Mouse (Mus musculus) cortical plate, adult 2 months (tissue): Measurements from ENCODE around the gene Kcns1.

ENCODE experiments used
- CTCF ChIP-seq: fragments of 200-500 bp; IDR thresholded peaks from 2 replicates; pipeline ENCODE4 v1.5.1; 2011; ENCODE audit warnings: mild to moderate bottlenecking, control low read depth, low read length; ENCODE audit not compliant: insufficient read depth; ENCODE audit errors: extremely low read depth
- POLR2A ChIP-seq: fragments of 200-500 bp; IDR thresholded peaks from 2 replicates; pipeline ENCODE4 v1.6.1; 2011; ENCODE audit warnings: mild to moderate bottlenecking, low read length, control low read depth; ENCODE audit not compliant: insufficient read depth; ENCODE audit errors: extremely low read depth

DNA sequence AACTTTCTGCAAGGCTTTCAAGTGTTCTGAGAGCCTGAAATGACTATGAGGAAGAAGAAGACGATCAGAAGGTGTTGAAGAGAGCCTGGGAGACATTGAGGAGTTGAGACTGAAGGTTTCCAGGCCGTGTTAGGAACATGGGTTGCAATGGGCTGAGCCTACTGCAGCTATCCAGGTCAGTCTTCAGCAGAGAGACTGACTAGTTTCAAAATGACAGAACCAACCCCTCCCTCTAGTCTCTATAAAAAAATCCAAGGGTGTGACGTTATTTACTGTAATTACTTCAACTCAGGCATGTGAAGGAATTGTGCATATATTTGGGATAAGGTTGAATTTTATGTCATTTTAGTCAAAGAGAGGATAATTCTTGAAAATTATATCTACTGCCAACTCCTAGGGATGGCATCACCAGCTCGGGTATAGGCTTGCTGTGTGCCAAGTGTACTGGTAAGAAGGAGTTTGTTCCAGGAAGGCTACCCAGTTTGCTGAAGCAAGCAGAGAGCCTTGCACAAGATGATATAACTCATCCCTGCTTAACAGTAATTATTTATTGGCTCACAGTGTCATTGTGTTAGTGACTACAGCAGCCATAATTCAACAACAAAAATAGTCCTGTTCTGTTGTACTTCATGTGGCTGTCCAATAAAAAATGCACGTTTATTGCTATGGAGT is 24.2 kb upstream of the Kcns1 start:
- TF ChIP-seq CTCF (no peak), POLR2A (no peak)
